Mouse (Mus musculus): Measurements from ENCODE around the gene Olfr394.
"Not testable (repeated sequence)": the region's sequence is repeated elsewhere in the genome, so short reads cannot be mapped to it uniquely, and the experiment has no call there.

The Olfr394 gene

GRCm38 (mm10) chr11:73890671-73891070 lies at the start of gene Olfr394:
Gene Olfr394, minus strand, starts transcription at chr11:73890771.
- no peak for DNase-seq (ENCODE audit: low spot score)

GRCm38 (mm10) chr11:73936377-73936776 lies 45.8 kb upstream of the Olfr394 start, which contains the start of gene Olfr23:
Gene Olfr23, plus strand, starts transcription at chr11:73936677.
- DNase-seq (ENCODE audit: low spot score) = no peak

- not testable (repeated sequence) for DNase-seq (ENCODE audit: low spot score)
These were observed 18.6 kb upstream of the Olfr394 start, which contains the start of gene Olfr395 for GRCm38 (mm10) chr11:73909199-73909598. Gene Olfr395, minus strand, starts transcription at chr11:73909299.

- DNase-seq (ENCODE audit: low spot score) = no peak
These were observed 39.2 kb downstream of the Olfr394 start, which contains the start of gene Olfr393 for GRCm38 (mm10) chr11:73851354-73851753. Gene Olfr393, minus strand, starts transcription at chr11:73851454.
